Mouse (Mus musculus): ENCODE measurements around the gene Ovch2. TPM values are rescaled to one million over a fixed set of nuclear protein-coding genes. Genes with fewer than 3 reads are reported as not detected.

Gene Ovch2
- polyA plus RNA-seq, 1 experiment = not detected

DNA sequence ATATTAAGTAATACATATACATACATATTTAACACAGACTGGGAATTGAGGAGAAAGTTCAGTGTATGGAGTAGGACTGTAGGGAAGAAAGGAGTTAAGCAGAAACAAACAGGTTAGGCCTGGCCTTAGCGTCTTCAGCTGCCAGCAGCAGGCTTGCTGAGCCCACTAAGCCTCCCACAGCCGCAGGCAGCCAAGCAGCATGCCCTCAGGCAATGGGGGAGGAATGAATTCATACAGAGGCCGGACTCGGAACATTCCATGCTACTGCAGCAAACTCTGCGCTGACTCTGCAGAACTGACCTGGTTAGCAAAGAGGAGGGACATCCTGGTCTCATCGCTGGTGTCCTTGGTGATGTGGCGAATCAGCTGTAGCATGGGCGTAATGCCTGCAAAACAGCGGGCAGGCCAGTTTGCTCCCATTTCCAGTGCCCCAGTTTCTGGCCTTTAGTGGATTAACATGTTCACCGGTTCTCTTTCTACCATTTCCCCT lies 48.9 kb downstream of the Ovch2 start:
- H3K36me3 ChIP-seq (ENCODE audit: control insufficient read depth, insufficient read depth) = no peaks in the 10 kb centered on the region
- H3K4me3 ChIP-seq = no peak overlapping the region
- TF ChIP-seq POLR2AphosphoS2 (IDR thresholded peaks at IDR 0.05; ENCODE audit: insufficient read length, low read depth) (no peak), CEBPB (IDR thresholded peaks at IDR 0.05; ENCODE audit: insufficient read depth, poor library complexity, severe bottlenecking) (no peak), MYOD1 (IDR thresholded peaks at IDR 0.05; ENCODE audit: control insufficient read depth in 1 of 3, insufficient read length in 2 of 3, low read depth in 2 of 3) (no peak), POLR2A (IDR thresholded peaks at IDR 0.05; ENCODE audit: insufficient read length, low read depth) (no peak), SRF (IDR thresholded peaks at IDR 0.05; ENCODE audit: control insufficient read depth, insufficient read length, low read depth) (no peak), USF1 (IDR thresholded peaks at IDR 0.05; ENCODE audit: low read depth) (no peak), MAX (IDR thresholded peaks at IDR 0.05; ENCODE audit: low read depth) (no peak), MYOG (IDR thresholded peaks at IDR 0.05; ENCODE audit: control insufficient read depth in 1 of 3, insufficient read depth in 1 of 3, insufficient read length in 2 of 3, low read depth in 2 of 3) (no peak), TCF12 (IDR thresholded peaks at IDR 0.05; ENCODE audit: insufficient read depth, poor library complexity, severe bottlenecking) (no peak), TCF3 (IDR thresholded peaks at IDR 0.05; ENCODE audit: insufficient read length, low read depth) (no peak), E2F4 (IDR thresholded peaks at IDR 0.05; ENCODE audit: insufficient read depth) (no peak), REST (IDR thresholded peaks at IDR 0.05; ENCODE audit: insufficient read depth, insufficient read length) (no peak)
- H3K79me2 ChIP-seq (ENCODE audit: control insufficient read depth, insufficient read depth) = no peaks in the 10 kb centered on the region
- H3K27me3 ChIP-seq (ENCODE audit: control insufficient read depth, insufficient read depth, insufficient read length) = no peaks in the 10 kb centered on the region
- H3K4me2 ChIP-seq (ENCODE audit: low read depth) = no peak overlapping the region
- H3ac ChIP-seq (ENCODE audit: control insufficient read depth, insufficient read length) = no peak overlapping the region

- Histone ChIP-seq H3ac (ENCODE audit: control insufficient read depth, insufficient read length) (no peak overlapping the region), H3K4me3 (no peak overlapping the region), H3K27me3 (ENCODE audit: control insufficient read depth, insufficient read depth, insufficient read length) (no peaks in the 10 kb centered on the region), H3K4me2 (ENCODE audit: low read depth) (no peak overlapping the region), H3K36me3 (ENCODE audit: control insufficient read depth, insufficient read depth) (no peaks in the 10 kb centered on the region), H3K79me2 (ENCODE audit: control insufficient read depth, insufficient read depth) (no peaks in the 10 kb centered on the region)
- no peak for TF ChIP-seq POLR2AphosphoS2 (IDR thresholded peaks at IDR 0.05; ENCODE audit: insufficient read length, low read depth)
These were observed 51.3 kb downstream of the Ovch2 start for GRCm38 (mm10) chr7:107749721-107750120.

GRCm38 (mm10) chr7:107749270-107749669 lies 51.7 kb downstream of the Ovch2 start:
- Histone ChIP-seq H3ac (ENCODE audit: control insufficient read depth, insufficient read length) (no peak overlapping the region), H3K27me3 (ENCODE audit: control insufficient read depth, insufficient read depth, insufficient read length) (no peaks in the 10 kb centered on the region), H3K79me2 (ENCODE audit: control insufficient read depth, insufficient read depth) (no peaks in the 10 kb centered on the region), H3K4me2 (ENCODE audit: low read depth) (no peak overlapping the region), H3K36me3 (ENCODE audit: control insufficient read depth, insufficient read depth) (no peaks in the 10 kb centered on the region), H3K4me3 (no peak overlapping the region)
- TF ChIP-seq USF1 (IDR thresholded peaks at IDR 0.05; ENCODE audit: low read depth) = no peak
- no peak for TF ChIP-seq SRF (IDR thresholded peaks at IDR 0.05; ENCODE audit: control insufficient read depth, insufficient read length, low read depth)
- no peak for TF ChIP-seq TCF12 (IDR thresholded peaks at IDR 0.05; ENCODE audit: insufficient read depth, poor library complexity, severe bottlenecking)
- no peak for TF ChIP-seq REST (IDR thresholded peaks at IDR 0.05; ENCODE audit: insufficient read depth, insufficient read length)
- TF ChIP-seq TCF3 (IDR thresholded peaks at IDR 0.05; ENCODE audit: insufficient read length, low read depth) = no peak
- no peak for TF ChIP-seq E2F4 (IDR thresholded peaks at IDR 0.05; ENCODE audit: insufficient read depth)
- no peak for TF ChIP-seq POLR2A (IDR thresholded peaks at IDR 0.05; ENCODE audit: insufficient read length, low read depth)

DNA sequence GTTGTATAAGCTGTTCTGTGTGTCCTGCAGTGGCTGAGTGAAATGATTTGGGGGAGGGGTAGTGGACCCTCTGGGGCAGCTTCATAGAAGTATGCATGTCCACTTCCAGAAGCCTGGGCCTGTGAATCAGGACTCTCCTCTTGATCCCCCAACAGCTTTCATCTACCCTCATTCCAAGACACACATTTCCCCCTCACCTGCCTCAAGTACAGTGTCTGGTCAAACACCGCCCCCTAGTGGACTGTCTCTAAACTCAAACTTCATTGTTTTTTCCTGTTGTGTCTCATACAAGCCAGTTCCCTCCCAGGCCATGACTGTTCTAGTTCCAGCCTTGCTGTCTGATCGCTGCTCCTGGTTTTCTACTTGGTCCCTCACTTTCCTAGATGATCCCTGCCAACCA lies 53.1 kb downstream of the Ovch2 start:
- no peak for TF ChIP-seq MYOD1 (IDR thresholded peaks at IDR 0.05; ENCODE audit: control insufficient read depth in 1 of 3, insufficient read length in 2 of 3, low read depth in 2 of 3)
- no peak for TF ChIP-seq POLR2A (IDR thresholded peaks at IDR 0.05; ENCODE audit: insufficient read length, low read depth)
- TF ChIP-seq MYOG (IDR thresholded peaks at IDR 0.05; ENCODE audit: control insufficient read depth in 1 of 3, insufficient read depth in 1 of 3, insufficient read length in 2 of 3, low read depth in 2 of 3) = no peak
- no peak for TF ChIP-seq REST (IDR thresholded peaks at IDR 0.05; ENCODE audit: insufficient read depth, insufficient read length)
- no peak for TF ChIP-seq POLR2AphosphoS2 (IDR thresholded peaks at IDR 0.05; ENCODE audit: insufficient read length, low read depth)
- H3K4me3 ChIP-seq = no peak overlapping the region
- H3K36me3 ChIP-seq (ENCODE audit: control insufficient read depth, insufficient read depth) = no peaks in the 10 kb centered on the region
- no peak overlapping the region for H3ac ChIP-seq (ENCODE audit: control insufficient read depth, insufficient read length)
- no peaks in the 10 kb centered on the region for H3K27me3 ChIP-seq (ENCODE audit: control insufficient read depth, insufficient read depth, insufficient read length)
- H3K79me2 ChIP-seq (ENCODE audit: control insufficient read depth, insufficient read depth) = no peaks in the 10 kb centered on the region
- no peak overlapping the region for H3K4me2 ChIP-seq (ENCODE audit: low read depth)

- TF ChIP-seq MYOG (IDR thresholded peaks at IDR 0.05; ENCODE audit: control insufficient read depth in 1 of 3, insufficient read depth in 1 of 3, insufficient read length in 2 of 3, low read depth in 2 of 3) (no peak), POLR2A (IDR thresholded peaks at IDR 0.05; ENCODE audit: insufficient read length, low read depth) (no peak), POLR2AphosphoS2 (IDR thresholded peaks at IDR 0.05; ENCODE audit: insufficient read length, low read depth) (no peak), TCF3 (IDR thresholded peaks at IDR 0.05; ENCODE audit: insufficient read length, low read depth) (no peak), MAX (IDR thresholded peaks at IDR 0.05; ENCODE audit: low read depth) (no peak), REST (IDR thresholded peaks at IDR 0.05; ENCODE audit: insufficient read depth, insufficient read length) (no peak), E2F4 (IDR thresholded peaks at IDR 0.05; ENCODE audit: insufficient read depth) (no peak), CEBPB (IDR thresholded peaks at IDR 0.05; ENCODE audit: insufficient read depth, poor library complexity, severe bottlenecking) (no peak), SRF (IDR thresholded peaks at IDR 0.05; ENCODE audit: control insufficient read depth, insufficient read length, low read depth) (no peak), TCF12 (IDR thresholded peaks at IDR 0.05; ENCODE audit: insufficient read depth, poor library complexity, severe bottlenecking) (no peak), MYOD1 (IDR thresholded peaks at IDR 0.05; ENCODE audit: control insufficient read depth in 1 of 3, insufficient read length in 2 of 3, low read depth in 2 of 3) (no peak), USF1 (IDR thresholded peaks at IDR 0.05; ENCODE audit: low read depth) (no peak)
These were observed 53.5 kb downstream of the Ovch2 start for GRCm38 (mm10) chr7:107747476-107747875.

More at GRCm38 (mm10) chr7:107747476-107747875, 53.5 kb downstream of the Ovch2 start:
- Histone ChIP-seq H3K79me2 (ENCODE audit: control insufficient read depth, insufficient read depth) (no peaks in the 10 kb centered on the region), H3ac (ENCODE audit: control insufficient read depth, insufficient read length) (no peak overlapping the region), H3K4me3 (no peak overlapping the region), H3K27me3 (ENCODE audit: control insufficient read depth, insufficient read depth, insufficient read length) (no peaks in the 10 kb centered on the region), H3K36me3 (ENCODE audit: control insufficient read depth, insufficient read depth) (no peaks in the 10 kb centered on the region), H3K4me2 (ENCODE audit: low read depth) (no peak overlapping the region)

Data from myocyte (in vitro differentiated cells).